Mouse (Mus musculus): ENCODE measurements at regions not wholly inside any gene's neighbourhood (a gene's known extent, or its start where the extent isn't known, plus 50 kb on each side); places are given as distances from the start of the nearest gene placed in this dataset.
A peak's percentile ranks its signal among the peaks of the same experiment; 100 is the strongest.

DNA sequence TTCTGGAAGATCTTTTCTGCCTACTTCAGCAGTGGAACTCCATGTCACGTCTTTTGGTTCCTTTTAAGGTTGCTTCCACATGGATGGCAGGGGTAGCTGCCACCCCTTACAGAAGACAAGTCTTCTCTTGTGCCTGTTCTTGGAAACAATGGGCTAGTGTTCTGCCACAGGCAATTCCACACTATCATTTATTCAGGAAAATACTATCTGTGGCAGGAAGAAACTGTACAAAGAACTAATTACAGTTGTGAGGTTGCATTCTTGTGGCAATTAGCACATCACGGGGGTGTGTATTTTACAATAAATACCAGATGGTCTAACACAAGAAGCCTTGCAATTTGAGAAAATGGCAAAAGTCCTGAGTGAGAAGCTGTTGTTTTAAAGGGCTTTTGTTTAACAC lies 489.8 kb downstream of the Ccdc50 start:
- H3K36me3 ChIP-seq (ENCODE audit: control insufficient read depth, insufficient read depth, low read length), result no peaks in the 10 kb centered on the region
- H3K27me3 ChIP-seq (ENCODE audit: control insufficient read depth, insufficient read depth, low read length), result no peaks in the 10 kb centered on the region
- no peak overlapping the region for H3K9ac ChIP-seq (replicated peaks; ENCODE audit: low read depth, low read length)
- 44% methylated on average over 2 of the region's 2 CpGs for WGBS
- ATAC-seq (ENCODE audit: low read depth), result no peak
- no peak overlapping the region for H3K4me2 ChIP-seq (ENCODE audit: low read depth, low read length)
- no peak overlapping the region for H3K4me3 ChIP-seq (ENCODE audit: low read depth, low read length)
- no peaks in the 10 kb centered on the region for H3K9me3 ChIP-seq (ENCODE audit: control insufficient read depth, low read length)
- H3K4me1 ChIP-seq (ENCODE audit: control insufficient read depth, insufficient read depth, low read length), result no peaks in the 10 kb centered on the region
- H3K27ac ChIP-seq (ENCODE audit: low read depth, low read length), result no peak overlapping the region

DNA sequence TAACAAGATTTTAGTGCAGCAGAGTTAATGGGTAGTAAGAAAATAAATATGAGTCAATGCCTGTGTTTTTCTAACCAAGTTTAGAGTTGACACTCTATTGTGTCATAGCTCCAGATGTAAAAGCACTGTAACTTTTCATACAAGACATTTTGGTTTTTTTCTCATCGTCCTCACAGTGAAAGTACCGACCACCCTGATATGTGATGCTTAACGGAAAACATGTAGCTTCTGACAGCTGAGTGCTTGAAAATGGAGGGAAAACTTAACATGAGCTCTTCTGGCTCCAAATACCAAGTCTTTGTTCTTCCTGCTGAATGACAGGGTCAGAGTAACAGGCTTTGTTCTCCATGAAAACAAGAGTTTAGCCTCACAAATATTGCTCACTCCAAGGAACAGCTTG lies 490.3 kb downstream of the Ccdc50 start:
- no peaks in the 10 kb centered on the region for H3K9me3 ChIP-seq (ENCODE audit: control insufficient read depth, low read length)
- H3K9ac ChIP-seq (replicated peaks; ENCODE audit: low read depth, low read length), result no peak overlapping the region
- ATAC-seq (ENCODE audit: low read depth), result no peak
- 67% methylated on average over 3 of the region's 3 CpGs for WGBS
- H3K36me3 ChIP-seq (ENCODE audit: control insufficient read depth, insufficient read depth, low read length), result no peaks in the 10 kb centered on the region
- no peak overlapping the region for H3K27ac ChIP-seq (ENCODE audit: low read depth, low read length)
- no peaks in the 10 kb centered on the region for H3K27me3 ChIP-seq (ENCODE audit: control insufficient read depth, insufficient read depth, low read length)
- H3K4me3 ChIP-seq (ENCODE audit: low read depth, low read length), result no peak overlapping the region
- no peaks in the 10 kb centered on the region for H3K4me1 ChIP-seq (ENCODE audit: control insufficient read depth, insufficient read depth, low read length)
- no peak overlapping the region for H3K4me2 ChIP-seq (ENCODE audit: low read depth, low read length)

DNA sequence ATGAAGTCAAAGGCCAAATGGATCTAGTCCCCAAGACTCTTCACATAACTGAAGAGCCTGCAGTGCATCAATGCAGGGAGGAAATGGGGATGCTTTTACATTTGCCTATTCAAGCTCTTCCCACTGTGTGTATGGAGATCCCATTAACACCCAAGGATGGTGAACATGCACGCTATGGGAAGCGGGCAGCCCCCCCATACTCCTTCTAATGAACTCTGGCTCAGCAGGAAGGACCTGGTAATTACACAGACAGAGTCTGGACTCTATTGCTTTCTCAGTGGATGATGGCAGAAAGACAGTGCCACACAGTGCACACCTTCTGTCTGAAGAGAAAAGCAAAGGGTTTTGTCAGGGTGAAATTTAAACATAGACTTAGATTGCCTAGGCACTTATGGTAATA lies 495.7 kb downstream of the Ccdc50 start:
- ATAC-seq (ENCODE audit: low read depth), result peak; percentile 85; the same call in 1 of the 2 replicates
- Histone ChIP-seq H3K27me3 (ENCODE audit: control insufficient read depth, insufficient read depth, low read length) (no peaks in the 10 kb centered on the region), H3K9me3 (ENCODE audit: control insufficient read depth, low read length) (no peaks in the 10 kb centered on the region), H3K36me3 (ENCODE audit: control insufficient read depth, insufficient read depth, low read length) (no peaks in the 10 kb centered on the region), H3K4me2 (ENCODE audit: low read depth, low read length) (no peak overlapping the region), H3K9ac (replicated peaks; ENCODE audit: low read depth, low read length) (no peak overlapping the region), H3K27ac (ENCODE audit: low read depth, low read length) (no peak overlapping the region), H3K4me3 (ENCODE audit: low read depth, low read length) (no peak overlapping the region), H3K4me1 (ENCODE audit: control insufficient read depth, insufficient read depth, low read length) (no peaks in the 10 kb centered on the region)
- WGBS, result 13% methylated on average over 2 of the region's 2 CpGs

- Histone ChIP-seq H3K4me2 (ENCODE audit: low read depth, low read length) (no peak overlapping the region), H3K27me3 (ENCODE audit: control insufficient read depth, insufficient read depth, low read length) (no peaks in the 10 kb centered on the region; the same call in 1 of the 2 replicates), H3K9me3 (ENCODE audit: control insufficient read depth, low read length) (no peaks in the 10 kb centered on the region), H3K9ac (replicated peaks; ENCODE audit: low read depth, low read length) (no peak overlapping the region), H3K4me1 (ENCODE audit: control insufficient read depth, insufficient read depth, low read length) (no peaks in the 10 kb centered on the region), H3K4me3 (ENCODE audit: low read depth, low read length) (no peak overlapping the region), H3K27ac (ENCODE audit: low read depth, low read length) (no peak overlapping the region), H3K36me3 (ENCODE audit: control insufficient read depth, insufficient read depth, low read length) (no peaks in the 10 kb centered on the region)
- ATAC-seq (ENCODE audit: low read depth), result no peak
- WGBS, result 13% methylated on average over 2 of the region's 2 CpGs
These were observed 517.4 kb downstream of the Ccdc50 start for GRCm38 (mm10) chr16:27906036-27906435.

DNA sequence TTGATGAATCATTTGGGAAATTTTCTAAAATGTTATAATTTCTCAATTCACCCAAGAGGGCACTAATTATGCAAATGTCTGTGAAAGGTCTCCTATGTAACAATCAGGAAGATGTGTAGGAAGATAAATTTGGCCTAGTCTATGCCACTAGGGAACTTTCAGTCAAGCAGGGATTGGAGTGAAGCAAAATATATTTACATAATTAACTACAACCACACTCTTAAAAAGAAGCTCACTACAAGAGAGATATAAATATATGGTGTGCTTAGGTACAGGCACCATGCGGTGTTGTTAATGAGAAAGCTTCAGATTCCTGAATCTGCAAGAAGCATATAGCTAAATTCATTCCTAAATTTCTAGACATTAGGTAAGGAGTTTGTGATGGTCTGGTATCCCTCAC lies 526.8 kb downstream of the Ccdc50 start:
- no peaks in the 10 kb centered on the region for H3K4me1 ChIP-seq (ENCODE audit: control insufficient read depth, insufficient read depth, low read length)
- peak; percentile 75; the same call in 1 of the 2 replicates for ATAC-seq (ENCODE audit: low read depth)
- no peaks in the 10 kb centered on the region for H3K36me3 ChIP-seq (ENCODE audit: control insufficient read depth, insufficient read depth, low read length)
- no peak overlapping the region for H3K27ac ChIP-seq (ENCODE audit: low read depth, low read length)
- no peak overlapping the region for H3K4me2 ChIP-seq (ENCODE audit: low read depth, low read length)
- H3K27me3 ChIP-seq (ENCODE audit: control insufficient read depth, insufficient read depth, low read length), result no peaks in the 10 kb centered on the region
- 60% methylated on average over 1 of the region's 1 CpGs for WGBS
- H3K4me3 ChIP-seq (ENCODE audit: low read depth, low read length), result no peak overlapping the region
- H3K9me3 ChIP-seq (ENCODE audit: control insufficient read depth, low read length), result no peaks in the 10 kb centered on the region
- no peak overlapping the region for H3K9ac ChIP-seq (replicated peaks; ENCODE audit: low read depth, low read length)

DNA sequence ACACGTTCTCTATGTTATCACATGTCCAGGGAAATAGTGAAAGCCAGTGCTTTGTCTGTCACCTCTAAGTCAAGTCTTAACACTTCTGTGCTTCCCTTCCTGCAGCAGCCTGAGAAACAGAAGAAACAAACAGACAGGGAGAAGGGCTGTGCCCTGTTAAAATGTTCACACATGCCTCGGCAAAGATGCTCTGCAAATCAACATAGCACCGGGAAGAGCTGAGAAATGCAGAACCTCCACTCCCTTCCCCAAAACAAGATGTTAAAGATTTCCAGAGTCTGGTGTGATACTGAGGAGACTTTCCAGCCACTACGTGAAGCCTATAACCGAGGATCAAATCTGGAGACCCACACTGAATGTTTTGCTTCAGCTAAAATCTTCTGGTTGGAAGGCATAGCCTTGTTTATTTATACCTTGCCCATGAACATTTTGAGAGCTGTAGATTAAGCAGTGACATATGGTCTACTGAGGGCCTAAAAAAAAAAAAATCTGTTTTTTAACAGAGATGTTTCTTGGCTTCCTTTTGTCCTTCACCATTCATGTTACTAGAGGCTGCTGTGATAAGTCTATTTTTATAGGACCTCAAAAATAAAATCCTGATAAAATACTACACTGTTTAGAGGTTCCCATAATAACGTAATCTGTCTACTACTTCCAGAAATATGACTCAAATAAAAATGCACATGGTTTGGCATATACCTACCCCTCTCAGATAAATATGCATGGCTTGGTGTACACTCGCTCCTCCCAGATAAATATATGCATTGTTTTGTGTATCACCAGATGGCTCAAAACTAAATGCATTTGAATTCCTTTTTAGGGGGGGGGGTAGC lies 537.1 kb downstream of the Ccdc50 start:
- WGBS, result 63% methylated on average over 7 of the region's 7 CpGs
- Histone ChIP-seq H3K4me1 (ENCODE audit: control insufficient read depth, insufficient read depth, low read length) (no peaks in the 10 kb centered on the region), H3K4me2 (ENCODE audit: low read depth, low read length) (no peak overlapping the region), H3K36me3 (ENCODE audit: control insufficient read depth, insufficient read depth, low read length) (no peaks in the 10 kb centered on the region), H3K27me3 (ENCODE audit: control insufficient read depth, insufficient read depth, low read length) (no peaks in the 10 kb centered on the region), H3K4me3 (ENCODE audit: low read depth, low read length) (no peak overlapping the region), H3K9me3 (ENCODE audit: control insufficient read depth, low read length) (no peaks in the 10 kb centered on the region), H3K27ac (ENCODE audit: low read depth, low read length) (no peak overlapping the region), H3K9ac (replicated peaks; ENCODE audit: low read depth, low read length) (no peak overlapping the region)
- ATAC-seq (ENCODE audit: low read depth), result peak; percentile 34; the same call in 1 of the 2 replicates

DNA sequence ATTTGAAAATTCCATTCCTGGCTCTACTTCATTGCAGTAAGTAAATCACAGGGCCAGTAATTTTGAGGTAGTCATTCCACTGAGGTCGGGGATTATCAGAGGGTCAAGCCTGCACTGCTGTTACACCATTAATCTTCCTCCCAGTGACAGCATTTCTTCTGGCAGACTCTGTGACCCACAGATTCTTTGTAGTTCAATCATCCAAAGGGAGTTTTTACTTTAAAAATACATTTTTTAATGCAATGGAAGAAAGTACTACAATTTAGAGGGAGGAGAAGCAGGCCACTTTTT lies 537.6 kb downstream of the Ccdc50 start:
- Histone ChIP-seq H3K27me3 (ENCODE audit: control insufficient read depth, insufficient read depth, low read length) (no peaks in the 10 kb centered on the region), H3K9ac (replicated peaks; ENCODE audit: low read depth, low read length) (no peak overlapping the region), H3K4me1 (ENCODE audit: control insufficient read depth, insufficient read depth, low read length) (no peaks in the 10 kb centered on the region), H3K9me3 (ENCODE audit: control insufficient read depth, low read length) (no peaks in the 10 kb centered on the region), H3K4me3 (ENCODE audit: low read depth, low read length) (no peak overlapping the region), H3K4me2 (ENCODE audit: low read depth, low read length) (no peak overlapping the region), H3K36me3 (ENCODE audit: control insufficient read depth, insufficient read depth, low read length) (no peaks in the 10 kb centered on the region), H3K27ac (ENCODE audit: low read depth, low read length) (no peak overlapping the region)
- WGBS, result 39% methylated on average over 1 of the region's 1 CpGs
- ATAC-seq (ENCODE audit: low read depth), result no peak

- WGBS, result 81% methylated on average over 3 of the region's 3 CpGs
- Histone ChIP-seq H3K4me1 (ENCODE audit: control insufficient read depth, insufficient read depth, low read length) (no peaks in the 10 kb centered on the region), H3K9ac (replicated peaks; ENCODE audit: low read depth, low read length) (no peak overlapping the region), H3K27ac (ENCODE audit: low read depth, low read length) (no peak overlapping the region), H3K4me3 (ENCODE audit: low read depth, low read length) (no peak overlapping the region), H3K4me2 (ENCODE audit: low read depth, low read length) (no peak overlapping the region), H3K9me3 (ENCODE audit: control insufficient read depth, low read length) (no peaks in the 10 kb centered on the region), H3K36me3 (ENCODE audit: control insufficient read depth, insufficient read depth, low read length) (no peaks in the 10 kb centered on the region), H3K27me3 (ENCODE audit: control insufficient read depth, insufficient read depth, low read length) (no peaks in the 10 kb centered on the region)
- no peak for ATAC-seq (ENCODE audit: low read depth)
These were observed 560.6 kb downstream of the Ccdc50 start for GRCm38 (mm10) chr16:27949291-27949690.

DNA sequence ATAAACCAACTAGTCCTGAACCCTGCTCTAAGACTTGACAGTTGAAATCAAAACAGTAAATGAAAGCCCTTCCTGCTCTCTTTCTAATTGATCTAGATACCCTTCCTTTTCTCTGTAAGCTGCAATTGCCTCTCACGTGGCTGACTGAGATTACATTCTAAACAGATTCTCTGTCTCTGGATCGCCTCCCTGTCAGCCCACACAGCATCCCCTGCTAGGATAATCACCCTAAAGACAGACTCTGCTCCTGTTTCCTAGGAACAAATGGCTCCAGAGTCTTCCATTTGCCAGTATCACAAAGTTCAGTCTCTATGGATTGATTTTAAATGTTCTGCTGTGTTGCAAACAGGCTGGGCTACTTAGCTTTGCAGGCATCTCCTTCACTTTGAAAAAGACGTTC lies 561.1 kb downstream of the Ccdc50 start:
- H3K9me3 ChIP-seq (ENCODE audit: control insufficient read depth, low read length), result no peaks in the 10 kb centered on the region
- no peak overlapping the region for H3K4me2 ChIP-seq (ENCODE audit: low read depth, low read length)
- ATAC-seq (ENCODE audit: low read depth), result no peak
- H3K4me1 ChIP-seq (ENCODE audit: control insufficient read depth, insufficient read depth, low read length), result no peaks in the 10 kb centered on the region
- WGBS, result 20% methylated on average over 3 of the region's 3 CpGs
- no peak overlapping the region for H3K27ac ChIP-seq (ENCODE audit: low read depth, low read length)
- H3K9ac ChIP-seq (replicated peaks; ENCODE audit: low read depth, low read length), result no peak overlapping the region
- H3K36me3 ChIP-seq (ENCODE audit: control insufficient read depth, insufficient read depth, low read length), result no peaks in the 10 kb centered on the region
- H3K4me3 ChIP-seq (ENCODE audit: low read depth, low read length), result no peak overlapping the region
- H3K27me3 ChIP-seq (ENCODE audit: control insufficient read depth, insufficient read depth, low read length), result no peaks in the 10 kb centered on the region

Measured in neural tube, embryonic 14.5 days (tissue).